Mouse (Mus musculus): ENCODE measurements at regions not wholly inside any gene's neighbourhood (a gene's known extent, or its start where the extent isn't known, plus 50 kb on each side); places are given as distances from the start of the nearest gene placed in this dataset.
A peak's percentile ranks its signal among the peaks of the same experiment; 100 is the strongest.

DNA sequence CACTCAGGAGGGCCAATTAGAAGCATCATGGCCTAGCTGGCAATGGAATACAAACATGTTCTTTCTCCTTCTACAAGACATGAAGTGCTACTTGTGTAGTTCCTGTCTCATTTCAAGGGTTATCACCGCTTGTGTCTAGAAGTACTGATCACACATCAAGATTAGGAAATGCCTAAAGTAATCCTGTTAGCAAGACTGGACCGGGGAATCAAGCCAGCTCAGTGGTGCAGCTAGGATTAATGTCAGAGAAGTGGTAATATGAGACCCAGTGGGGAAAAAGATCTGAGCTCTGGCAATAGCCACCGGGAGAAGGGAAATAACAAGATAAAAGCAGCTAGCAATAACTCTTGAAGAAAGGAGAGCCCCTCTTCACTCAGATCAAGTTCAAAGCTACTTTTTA is 506.7 kb upstream of the Rps6ka3 start:
- no peak overlapping the region for H3K27ac ChIP-seq (ENCODE audit: low read depth, low read length)
- H3K27me3 ChIP-seq (ENCODE audit: insufficient read depth, low read length): no peaks in the 10 kb centered on the region
- peak; percentile 15 for DNase-seq (ENCODE audit: low spot score)

DNA sequence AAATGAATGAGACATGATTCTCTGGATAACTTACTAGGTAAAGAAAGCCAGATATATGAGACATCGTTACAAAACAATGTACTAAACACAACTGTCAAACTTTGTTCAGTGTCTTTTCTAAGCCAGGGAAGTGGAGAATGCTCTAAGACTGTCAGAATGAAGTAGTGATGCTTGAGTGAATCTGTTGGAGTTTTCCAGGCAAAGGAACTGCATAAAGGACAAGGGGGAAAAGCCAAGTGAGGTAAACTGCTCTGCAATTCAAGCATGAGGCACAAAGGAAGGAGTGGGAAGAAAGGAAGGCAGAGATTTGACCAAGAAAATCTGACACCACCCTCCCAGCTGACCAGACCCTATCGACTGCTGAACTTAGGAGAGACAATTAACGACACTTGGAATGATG is 500.3 kb upstream of the Rps6ka3 start:
- ATAC-seq (ENCODE audit: low FRiP score) (no peak), DNase-seq (ENCODE audit: low spot score) (no peak)
- no peaks in the 10 kb centered on the region for H3K4me1 ChIP-seq (ENCODE audit: insufficient read depth, low read length)
- no peak overlapping the region for H3K27ac ChIP-seq (ENCODE audit: low read depth, low read length)
- no peak overlapping the region for H3K4me3 ChIP-seq (ENCODE audit: low read depth, low read length)
- no peak overlapping the region for H3K4me2 ChIP-seq (ENCODE audit: low read depth, low read length, poor library complexity, severe bottlenecking)
- no peaks in the 10 kb centered on the region for H3K36me3 ChIP-seq (ENCODE audit: insufficient read depth, low read length)
- no peak overlapping the region for H3K9ac ChIP-seq (replicated peaks; ENCODE audit: low read length, poor library complexity, severe bottlenecking)
- H3K27me3 ChIP-seq (ENCODE audit: insufficient read depth, low read length): no peaks in the 10 kb centered on the region
- no peak for TF ChIP-seq CTCF (IDR thresholded peaks at IDR 0.05)
- H3K9me3 ChIP-seq (ENCODE audit: low read length): no peaks in the 10 kb centered on the region
- WGBS: 68% methylated on average over 3 of the region's 3 CpGs

More for the DNA sequence above, 506.7 kb upstream of the Rps6ka3 start:
- no peak for TF ChIP-seq CTCF (IDR thresholded peaks at IDR 0.05)
- no peak overlapping the region for H3K4me3 ChIP-seq (ENCODE audit: low read depth, low read length)
- no peaks in the 10 kb centered on the region for H3K4me1 ChIP-seq (ENCODE audit: insufficient read depth, low read length)
- no peak overlapping the region for H3K9ac ChIP-seq (replicated peaks; ENCODE audit: low read length, poor library complexity, severe bottlenecking)
- H3K9me3 ChIP-seq (ENCODE audit: low read length): no peaks in the 10 kb centered on the region
- 26% methylated on average over 3 of the region's 3 CpGs for WGBS
- H3K36me3 ChIP-seq (ENCODE audit: insufficient read depth, low read length): no peaks in the 10 kb centered on the region
- ATAC-seq (ENCODE audit: low FRiP score): no peak
- no peak overlapping the region for H3K4me2 ChIP-seq (ENCODE audit: low read depth, low read length, poor library complexity, severe bottlenecking)

DNA sequence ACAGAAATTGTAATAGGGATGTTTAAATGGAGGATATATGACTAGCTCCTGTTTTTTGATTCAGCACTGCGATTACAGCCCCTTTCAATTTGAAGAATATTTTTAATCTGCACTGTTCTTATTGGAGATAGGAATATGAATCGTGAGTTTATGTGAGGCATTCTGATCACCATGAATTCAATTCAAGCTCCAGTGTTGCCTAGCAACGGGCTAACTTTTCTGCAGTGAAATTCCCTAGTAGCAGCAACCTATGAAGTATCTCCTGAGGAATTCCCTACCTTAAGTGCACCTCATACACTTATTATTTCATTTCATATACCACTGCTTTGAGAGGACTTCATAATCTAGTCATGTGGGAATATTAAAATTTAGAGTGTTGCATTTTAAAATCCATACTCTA is 465.4 kb upstream of the Rps6ka3 start:
- TF ChIP-seq CTCF (IDR thresholded peaks at IDR 0.05): no peak
- Histone ChIP-seq H3K9ac (replicated peaks; ENCODE audit: low read length, poor library complexity, severe bottlenecking) (no peak overlapping the region), H3K4me3 (ENCODE audit: low read depth, low read length) (no peak overlapping the region), H3K9me3 (ENCODE audit: low read length) (no peaks in the 10 kb centered on the region), H3K27ac (ENCODE audit: low read depth, low read length) (no peak overlapping the region), H3K36me3 (ENCODE audit: insufficient read depth, low read length) (no peaks in the 10 kb centered on the region), H3K4me2 (ENCODE audit: low read depth, low read length, poor library complexity, severe bottlenecking) (no peak overlapping the region), H3K4me1 (ENCODE audit: insufficient read depth, low read length) (no peaks in the 10 kb centered on the region), H3K27me3 (ENCODE audit: insufficient read depth, low read length) (no peaks in the 10 kb centered on the region)
- WGBS: 46% methylated on average over 3 of the region's 3 CpGs
- peak; percentile 69 for DNase-seq (ENCODE audit: low spot score)
- no peak for ATAC-seq (ENCODE audit: low FRiP score)

DNA sequence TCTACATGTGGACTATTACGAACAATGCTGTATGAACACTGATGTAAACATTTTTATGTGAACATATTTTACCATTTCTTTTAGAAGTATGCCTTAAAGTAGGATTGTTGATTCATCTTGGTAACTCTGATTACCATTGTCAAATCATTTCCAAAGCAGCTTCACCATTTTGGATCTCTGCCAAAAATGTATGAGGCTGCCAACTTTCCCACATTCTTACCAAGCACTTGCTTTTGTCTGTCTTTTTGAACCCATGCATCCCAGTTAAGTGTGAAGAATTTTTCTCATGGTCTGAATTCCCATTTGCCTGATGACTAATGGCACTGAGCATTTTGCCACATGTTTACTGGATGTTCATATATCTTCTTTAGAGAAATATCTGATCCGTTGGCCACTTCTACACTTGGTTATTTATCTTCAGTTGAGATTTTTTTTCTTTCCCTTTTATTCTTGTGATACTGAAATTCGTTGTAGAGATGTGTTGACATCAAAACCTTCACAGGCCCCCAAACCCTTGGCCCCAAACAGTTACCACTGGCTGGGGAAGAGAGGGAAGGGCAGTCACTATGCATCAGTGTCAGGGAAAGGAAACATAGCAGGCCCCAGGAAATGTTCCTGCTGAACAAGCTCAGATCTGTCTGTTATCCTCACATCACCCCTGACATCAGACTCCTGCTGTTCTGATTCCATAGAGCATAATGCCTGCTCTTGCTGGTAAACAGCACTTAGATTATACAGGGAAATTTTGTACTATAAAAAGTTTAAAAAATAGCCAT is 464.2 kb upstream of the Rps6ka3 start:
- peak; percentile 21 for DNase-seq (ENCODE audit: low spot score)
- Histone ChIP-seq H3K27ac (ENCODE audit: low read depth, low read length) (no peak overlapping the region), H3K9me3 (ENCODE audit: low read length) (no peaks in the 10 kb centered on the region), H3K27me3 (ENCODE audit: insufficient read depth, low read length) (no peaks in the 10 kb centered on the region), H3K4me3 (ENCODE audit: low read depth, low read length) (no peak overlapping the region), H3K4me2 (ENCODE audit: low read depth, low read length, poor library complexity, severe bottlenecking) (no peak overlapping the region), H3K4me1 (ENCODE audit: insufficient read depth, low read length) (no peaks in the 10 kb centered on the region), H3K36me3 (ENCODE audit: insufficient read depth, low read length) (no peaks in the 10 kb centered on the region), H3K9ac (replicated peaks; ENCODE audit: low read length, poor library complexity, severe bottlenecking) (no peak overlapping the region)
- no peak for TF ChIP-seq CTCF (IDR thresholded peaks at IDR 0.05)
- no peak for ATAC-seq (ENCODE audit: low FRiP score)
- WGBS: 65% methylated on average over 3 of the region's 3 CpGs

All from midbrain, postnatal 0 days (tissue).